Mouse (Mus musculus) kidney, postnatal 36 days (tissue): ENCODE results near the gene Gm12887.

ENCODE experiments used
- DNase-seq, 2 experiments: peaks; one replicate each; pipeline ENCODE4 v3.0.0; 2021 to 2022; ENCODE audit warnings: mixed read lengths in 2 of 2

The Gm12887 gene

DNA sequence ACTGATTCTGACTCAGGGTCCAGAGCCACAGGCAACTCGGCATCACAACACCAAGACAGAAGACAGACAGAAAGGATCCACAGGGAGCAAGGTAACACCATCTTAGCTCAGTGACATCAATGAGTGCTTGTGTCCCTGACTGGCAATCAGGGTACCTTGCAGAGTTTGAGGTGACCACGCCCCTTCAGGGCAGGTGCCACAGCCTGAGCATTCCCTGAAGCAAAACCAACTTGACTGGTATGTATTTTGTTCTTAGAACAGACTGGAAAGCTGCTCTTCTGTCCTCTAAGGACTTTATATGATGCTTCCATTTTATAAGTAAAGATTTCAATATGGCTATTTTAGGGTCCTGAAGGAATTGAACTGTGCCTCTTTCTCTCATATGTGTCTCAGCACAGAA is at the start of gene Gm12887:
Gene Gm12887 (minus strand): TSS at position 101 of the 400 bp plus-strand sequence.
- DNase-seq: no peak

DNA sequence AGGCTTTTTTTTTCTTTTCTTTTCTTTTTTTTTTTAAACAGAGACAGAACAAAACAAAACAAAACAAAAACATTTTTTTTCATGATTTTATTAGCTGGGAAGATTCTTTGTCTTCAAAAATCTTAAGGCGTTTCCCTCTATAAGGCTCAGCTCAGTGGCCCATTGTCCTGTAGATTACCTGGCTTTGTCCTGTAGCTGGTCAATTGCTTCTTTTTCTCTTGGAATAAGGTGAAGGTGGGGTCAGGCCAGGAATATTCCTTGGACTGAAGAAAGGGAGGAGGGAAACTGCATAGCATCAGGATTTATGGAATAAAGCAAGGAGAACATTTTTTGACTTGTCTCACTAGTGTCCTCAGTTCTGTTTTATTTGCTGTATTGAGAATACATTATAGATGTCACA is 35.1 kb upstream of the Gm12887 start:
- no peak for DNase-seq
